Mouse (Mus musculus): ENCODE data around the gene Olfr1120. TPM values are rescaled to one million over a fixed set of nuclear protein-coding genes. Genes with fewer than 3 reads are reported as not detected.

Olfr1120 gene
- polyA plus RNA-seq, 1 experiment, result not detected

Other genes starting within 250 kb of the Olfr1120 start
- not detected in 2 replicates for gene Olfr259, start 240.2 kb upstream of the Olfr1120 start, polyA plus RNA-seq (2012; rRNA removed)
- gene Olfr1110, start 214.5 kb upstream of the Olfr1120 start, polyA plus RNA-seq (2012; rRNA removed), result not detected in 2 replicates
- gene Olfr1111, start 202.2 kb upstream of the Olfr1120 start, polyA plus RNA-seq (2012; rRNA removed), result not detected in 2 replicates
- gene Olfr1112, start 167.0 kb upstream of the Olfr1120 start, polyA plus RNA-seq (2012; rRNA removed), result not detected in 2 replicates
- not detected in 2 replicates for gene Olfr1113, start 145.8 kb upstream of the Olfr1120 start, polyA plus RNA-seq (2012; rRNA removed)
- not detected in 2 replicates for gene Olfr1115, start 106.8 kb upstream of the Olfr1120 start, polyA plus RNA-seq (2012; rRNA removed)
- gene Olfr1116, start 87.3 kb upstream of the Olfr1120 start, polyA plus RNA-seq (2012; rRNA removed), result not detected in 2 replicates
- gene Olfr1118, start 47.2 kb upstream of the Olfr1120 start, polyA plus RNA-seq (2012; rRNA removed), result not detected in 2 replicates
- not detected in 2 replicates for gene Olfr1121, start 15.1 kb downstream of the Olfr1120 start, polyA plus RNA-seq (2012; rRNA removed)
- gene Olfr1122, start 31.0 kb downstream of the Olfr1120 start, polyA plus RNA-seq (2012; rRNA removed), result not detected in 2 replicates
- not detected in 2 replicates for gene Olfr1123, start 61.8 kb downstream of the Olfr1120 start, polyA plus RNA-seq (2012; rRNA removed)
- gene Olfr1124, start 75.5 kb downstream of the Olfr1120 start, polyA plus RNA-seq (2012; rRNA removed), result not detected in 2 replicates
- not detected in 2 replicates for gene Olfr1126, start 99.1 kb downstream of the Olfr1120 start, polyA plus RNA-seq (2012; rRNA removed)
- gene Pramel7, start 142.3 kb downstream of the Olfr1120 start, polyA plus RNA-seq (2012; rRNA removed), result not detected in 2 replicates
- not detected in 2 replicates for gene Pramel6, start 151.8 kb downstream of the Olfr1120 start, polyA plus RNA-seq (2012; rRNA removed)
- not detected in 2 replicates for gene Olfr153, start 177.0 kb downstream of the Olfr1120 start, polyA plus RNA-seq (2012; rRNA removed)
- gene Olfr1128, start 190.7 kb downstream of the Olfr1120 start, polyA plus RNA-seq (2012; rRNA removed), result not detected in 2 replicates
- gene Olfr1129, start 219.1 kb downstream of the Olfr1120 start, polyA plus RNA-seq (2012; rRNA removed), result not detected in 2 replicates